13 mouse cellular contexts compared by ENCODE assay signal in the genomic region with DNA sequence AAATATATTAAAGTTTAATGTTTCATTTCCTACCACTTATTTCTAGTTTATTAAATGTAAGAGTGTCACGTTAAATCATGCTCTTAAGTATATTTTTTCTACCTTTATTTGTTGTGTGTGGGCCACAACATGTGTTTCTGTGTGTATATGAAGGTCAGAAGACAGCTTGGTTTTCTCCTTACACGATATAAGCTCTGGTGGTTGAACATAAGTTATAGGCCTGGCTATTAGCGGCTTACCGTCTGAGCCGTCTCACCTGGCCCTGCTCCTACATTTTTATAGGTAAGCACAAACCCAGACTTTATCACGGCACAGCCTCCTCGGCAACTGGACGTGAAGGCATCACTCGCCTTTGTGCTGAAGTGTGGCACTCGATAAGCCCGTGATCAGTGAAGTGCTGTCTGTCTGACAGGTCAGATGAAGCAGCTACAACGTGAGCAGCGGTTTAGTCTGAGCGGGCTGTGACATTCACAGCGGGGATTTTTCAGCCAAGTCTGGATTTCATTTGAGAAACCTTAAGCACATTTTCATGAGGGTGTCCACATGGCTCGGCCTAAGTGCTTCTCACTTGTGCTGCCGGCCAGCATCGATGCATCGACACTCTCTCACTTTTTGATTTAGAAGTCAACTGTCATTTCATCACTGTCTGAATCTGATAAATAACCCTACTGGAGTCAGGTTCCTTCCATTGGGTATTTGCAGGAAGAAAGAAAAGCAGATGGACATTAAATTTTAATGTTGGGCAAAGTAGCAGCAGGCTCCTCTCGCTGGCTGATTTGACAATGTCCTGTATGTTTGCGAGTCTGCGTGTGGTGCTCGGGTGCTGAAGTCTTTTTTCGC.
DNase-seq lines count a peak whose midpoint lies in the region; ATAC-seq and TF ChIP-seq lines count a peak whose summit lies in the region.
"Had no signal": no experiment of that assay in that cellular context is flagged by ENCODE, and none has a peak within 500 bp of the region (broad histone marks: within the 10 kb centered on the region; RNA-seq: fewer than 3 reads in every experiment).

No protein-coding gene starts in this region.

- TF ChIP-seq CTCF in cerebellum, adult 2 months (IDR thresholded peaks at IDR 0.05; ENCODE audit: borderline replicate concordance, insufficient read depth, low read depth, low read length), result no peak

- TF ChIP-seq POLR2A in cerebellum, adult 2 months (IDR thresholded peaks at IDR 0.05; ENCODE audit: borderline replicate concordance, insufficient read depth, low read length), result no peak

- H3K9me3 ChIP-seq in heart, embryonic 12.5 days (replicated peaks), result no peaks in the 10 kb centered on the region
- H3K9me3 ChIP-seq in forebrain, embryonic 13.5 days (replicated peaks), result no peaks in the 10 kb centered on the region
- no peaks in the 10 kb centered on the region for H3K9me3 ChIP-seq in hindbrain, embryonic 15.5 days
- H3K9me3 ChIP-seq in midbrain, embryonic 15.5 days, result no peaks in the 10 kb centered on the region

- H3K9ac ChIP-seq in heart, embryonic 12.5 days, result no peak overlapping the region
- no peak overlapping the region for H3K9ac ChIP-seq in forebrain, embryonic 13.5 days
- H3K9ac ChIP-seq in hindbrain, embryonic 15.5 days, result no peak overlapping the region
- H3K9ac ChIP-seq in midbrain, embryonic 15.5 days, result no peak overlapping the region
- H3K9ac ChIP-seq: lung, embryonic 14.5 days had no signal

- 61% methylated on average over 24 of the region's 24 CpGs for WGBS in heart, embryonic 12.5 days
- WGBS in forebrain, embryonic 13.5 days, result 76% methylated on average over 24 of the region's 24 CpGs
- WGBS in hindbrain, embryonic 15.5 days, result 69% methylated on average over 24 of the region's 24 CpGs
- 48% methylated on average over 24 of the region's 24 CpGs for WGBS in midbrain, embryonic 15.5 days
- WGBS in cerebellum, adult 2 months, result 85% methylated on average over 24 of the region's 24 CpGs

- H3K4me2 ChIP-seq in heart, embryonic 12.5 days, result peak overlapping the region; percentile 34
- H3K4me2 ChIP-seq in forebrain, embryonic 13.5 days, result no peak overlapping the region
- peak overlapping the region; percentile 9; the same call in 1 of the 2 replicates for H3K4me2 ChIP-seq in hindbrain, embryonic 15.5 days
- H3K4me2 ChIP-seq in midbrain, embryonic 15.5 days, result peak overlapping the region; percentile 34
- H3K4me2 ChIP-seq: lung, embryonic 14.5 days had no signal

- no peaks in the 10 kb centered on the region for H3K27me3 ChIP-seq in heart, embryonic 12.5 days (replicated peaks)
- no peaks in the 10 kb centered on the region for H3K27me3 ChIP-seq in forebrain, embryonic 13.5 days
- H3K27me3 ChIP-seq in hindbrain, embryonic 15.5 days, result no peaks in the 10 kb centered on the region
- no peaks in the 10 kb centered on the region for H3K27me3 ChIP-seq in midbrain, embryonic 15.5 days (replicated peaks)
- no peaks in the 10 kb centered on the region for H3K27me3 ChIP-seq in cerebellum, adult 2 months (ENCODE audit: control insufficient read depth, insufficient read depth, low read length)

- no peak overlapping the region for H3K27ac ChIP-seq in heart, embryonic 12.5 days (ENCODE audit: poor library complexity, severe bottlenecking)
- H3K27ac ChIP-seq in forebrain, embryonic 13.5 days, result no peak overlapping the region
- no peak overlapping the region for H3K27ac ChIP-seq in hindbrain, embryonic 15.5 days (replicated peaks)
- H3K27ac ChIP-seq in midbrain, embryonic 15.5 days, result peak overlapping the region; percentile 68
- H3K27ac ChIP-seq in cerebellum, adult 2 months (ENCODE audit: insufficient read depth, low read length), result no peak overlapping the region

- H3K4me3 ChIP-seq in heart, embryonic 12.5 days, result no peak overlapping the region
- H3K4me3 ChIP-seq in forebrain, embryonic 13.5 days, result no peak overlapping the region
- no peak overlapping the region for H3K4me3 ChIP-seq in hindbrain, embryonic 15.5 days
- H3K4me3 ChIP-seq in midbrain, embryonic 15.5 days, result peak overlapping the region; percentile 10; the same call in 1 of the 2 replicates
- H3K4me3 ChIP-seq in cerebellum, adult 2 months (replicated peaks; ENCODE audit: insufficient read depth, low read depth, low read length), result no peak overlapping the region
- H3K4me3 ChIP-seq: myocyte had no signal

- no peaks in the 10 kb centered on the region for H3K36me3 ChIP-seq in heart, embryonic 12.5 days
- no peaks in the 10 kb centered on the region for H3K36me3 ChIP-seq in forebrain, embryonic 13.5 days (ENCODE audit: poor library complexity, severe bottlenecking)
- H3K36me3 ChIP-seq in hindbrain, embryonic 15.5 days, result no peaks in the 10 kb centered on the region
- no peaks in the 10 kb centered on the region for H3K36me3 ChIP-seq in midbrain, embryonic 15.5 days (replicated peaks)

- no peaks in the 10 kb centered on the region for H3K4me1 ChIP-seq in heart, embryonic 12.5 days (replicated peaks)
- H3K4me1 ChIP-seq in forebrain, embryonic 13.5 days, result 0 out of 2 replicates have a peak, but pooled peaks cover 4% of the 10 kb centered on the region
- H3K4me1 ChIP-seq in hindbrain, embryonic 15.5 days (replicated peaks), result no peaks in the 10 kb centered on the region
- H3K4me1 ChIP-seq in midbrain, embryonic 15.5 days, result no peaks in the 10 kb centered on the region
- no peaks in the 10 kb centered on the region for H3K4me1 ChIP-seq in cerebellum, adult 2 months (ENCODE audit: control insufficient read depth, insufficient read depth, low read length)

- no peak for ATAC-seq in heart, embryonic 12.5 days (ENCODE audit: insufficient number of reproducible peaks, low FRiP score)
- ATAC-seq in forebrain, embryonic 13.5 days, result peak; percentile 66; the same call in 1 of the 2 replicates
- ATAC-seq in hindbrain, embryonic 15.5 days (ENCODE audit: low FRiP score, low read depth), result peak; percentile 48; the same call in 1 of the 2 replicates
- peak; percentile 85 for ATAC-seq in midbrain, embryonic 15.5 days (replicated peaks)

- no peak for DNase-seq in heart, adult 9 months (ENCODE audit: low spot score in 2 of 2)
- DNase-seq in cerebellum, adult 2 months, result no peak
- DNase-seq in T-cell, adult 2 months (ENCODE audit: low spot score), result no peak
- no peak for DNase-seq in kidney, postnatal 10 days
- DNase-seq: cerebellum, adult 9-11 months; kidney, postnatal 14 days; lung, embryonic 14.5 days; right cerebral cortex, postnatal 25 days had no signal
